Mouse (Mus musculus): ENCODE results near the gene Slc25a30.
"Not testable (repeated sequence)": the region's sequence is repeated elsewhere in the genome, so short reads cannot be mapped to it uniquely, and the experiment has no call there.

Slc25a30 gene

DNA sequence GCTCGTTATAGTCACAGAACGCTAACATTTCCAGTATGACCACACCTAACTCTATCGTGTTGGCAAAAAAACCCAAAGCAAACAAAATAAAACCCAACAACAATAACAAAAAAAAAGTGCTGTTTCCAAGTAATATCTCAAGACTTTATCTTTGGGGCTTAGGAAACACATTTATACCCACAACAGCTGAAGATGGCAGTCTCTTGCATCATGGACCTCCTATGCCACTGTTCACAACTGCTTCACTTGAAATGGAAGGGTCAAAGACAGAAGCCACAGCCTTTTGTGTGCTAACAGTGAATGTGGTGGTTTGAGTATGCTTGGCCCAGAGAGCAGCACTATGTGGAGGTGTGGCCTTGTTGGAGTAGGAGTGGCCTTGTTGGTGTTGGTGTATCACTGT is 4.5 kb upstream of the Slc25a30 start:
- DNase-seq (ENCODE audit: low spot score) = no peak

DNA sequence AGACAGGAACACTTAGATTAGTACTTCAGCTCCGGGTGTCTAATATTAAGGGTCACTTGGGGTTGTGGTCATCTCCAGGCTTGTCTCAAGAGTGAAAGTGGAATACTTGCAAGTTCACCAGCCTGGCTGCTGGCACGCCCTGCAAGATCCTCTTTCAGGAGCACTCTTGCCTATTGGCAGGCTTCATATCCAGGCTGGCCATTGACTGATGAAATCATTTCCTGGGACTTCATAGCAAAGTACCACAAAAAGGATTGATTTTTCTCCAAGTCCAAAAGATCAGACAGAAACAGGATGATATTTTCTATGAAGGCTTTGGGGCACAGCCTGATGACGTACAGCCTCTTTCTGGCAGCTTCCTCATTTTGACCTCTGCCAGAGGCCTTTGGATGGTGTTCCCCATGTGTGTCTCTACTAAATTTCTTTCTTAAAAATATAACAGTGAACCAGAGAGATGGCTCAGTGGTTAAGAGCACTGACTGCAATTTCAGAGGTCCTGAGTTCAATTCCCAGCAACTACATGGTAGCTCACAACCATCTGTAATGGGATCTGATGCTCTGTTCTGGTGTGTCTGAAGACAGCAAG is 3.7 kb upstream of the Slc25a30 start:
- no peak for DNase-seq (ENCODE audit: low spot score)

DNA sequence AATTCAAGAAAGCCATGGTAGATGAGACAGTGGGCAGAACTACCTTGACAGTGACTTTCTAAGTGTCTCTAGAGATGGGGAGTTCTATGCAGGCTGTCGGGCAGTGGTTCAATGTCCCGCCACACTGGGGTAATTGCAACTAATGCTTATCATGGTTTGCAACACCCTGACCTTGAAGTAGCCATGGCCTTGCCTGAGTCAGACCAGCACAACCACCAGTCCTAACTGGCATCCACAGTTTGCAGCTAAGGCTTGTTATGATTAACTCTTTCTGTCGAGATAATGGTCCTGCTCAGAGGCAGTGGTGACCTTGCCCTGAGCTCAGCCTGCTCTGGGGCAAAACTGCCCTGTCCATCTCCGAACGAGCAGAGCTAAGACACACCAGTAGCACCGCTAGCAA is 2.5 kb upstream of the Slc25a30 start:
- DNase-seq (ENCODE audit: low spot score) = peak; percentile 65

DNA sequence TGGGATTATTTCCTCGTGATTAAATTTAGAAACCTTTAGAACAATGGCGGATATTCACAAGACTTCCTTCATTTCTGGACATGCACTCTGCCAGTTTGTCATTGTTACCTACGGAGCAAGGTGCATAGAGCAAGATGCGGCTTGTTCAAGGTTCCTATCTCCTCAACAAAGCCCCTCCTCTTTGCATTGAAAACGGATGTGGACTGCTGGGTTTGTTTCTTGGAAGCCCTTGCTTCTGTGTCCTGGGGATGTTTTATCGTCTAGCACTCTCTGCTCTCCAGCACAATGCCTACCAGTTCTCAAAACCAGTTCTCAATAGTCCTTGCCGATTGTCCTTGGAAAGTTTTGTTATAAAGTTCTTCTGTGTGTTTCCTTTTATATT is 948 bp upstream of the Slc25a30 start:
- no peak for DNase-seq (ENCODE audit: low spot score)

DNA sequence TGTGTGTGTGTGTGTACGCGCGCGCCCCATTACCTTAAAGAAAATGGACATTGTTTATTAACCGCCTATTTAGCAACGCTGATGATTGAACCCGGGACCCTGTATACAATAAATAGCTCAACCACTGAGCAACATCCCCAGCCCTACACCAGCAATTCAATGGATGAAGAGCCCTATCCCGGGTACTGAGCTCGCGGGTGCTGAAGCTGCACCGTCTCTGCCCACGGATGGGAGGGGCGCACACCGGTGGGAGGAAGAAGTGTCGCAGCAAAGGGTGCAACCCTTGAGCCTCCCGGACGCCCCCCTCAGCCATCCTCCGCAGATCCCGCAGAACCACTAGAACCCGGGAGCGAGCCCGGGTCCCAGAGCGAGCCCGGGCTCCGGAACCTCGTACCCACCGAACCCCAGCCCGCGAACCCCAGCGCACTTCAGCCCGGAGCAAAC is 391 bp downstream of the Slc25a30 start:
- no peak for DNase-seq (ENCODE audit: low spot score)

DNA sequence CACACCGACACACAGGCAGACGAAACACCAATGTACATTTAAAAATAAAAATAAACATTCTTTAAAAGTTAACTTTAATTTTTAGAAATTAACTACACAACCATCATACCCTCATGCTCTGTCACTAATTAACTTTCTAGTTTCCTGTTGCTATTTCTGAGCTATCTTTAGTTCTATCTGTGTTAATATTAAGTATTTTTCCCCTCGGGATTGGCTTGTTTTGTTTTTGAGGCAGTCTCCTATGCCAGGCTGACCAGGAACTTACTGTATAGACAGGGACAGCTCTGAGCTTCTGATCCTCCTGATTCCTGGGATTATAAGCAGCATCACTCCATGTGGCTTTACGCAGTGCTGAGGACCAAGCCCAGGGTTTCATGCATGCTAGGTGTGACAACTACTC is 6.9 kb downstream of the Slc25a30 start:
- DNase-seq (ENCODE audit: low spot score) = no peak

DNA sequence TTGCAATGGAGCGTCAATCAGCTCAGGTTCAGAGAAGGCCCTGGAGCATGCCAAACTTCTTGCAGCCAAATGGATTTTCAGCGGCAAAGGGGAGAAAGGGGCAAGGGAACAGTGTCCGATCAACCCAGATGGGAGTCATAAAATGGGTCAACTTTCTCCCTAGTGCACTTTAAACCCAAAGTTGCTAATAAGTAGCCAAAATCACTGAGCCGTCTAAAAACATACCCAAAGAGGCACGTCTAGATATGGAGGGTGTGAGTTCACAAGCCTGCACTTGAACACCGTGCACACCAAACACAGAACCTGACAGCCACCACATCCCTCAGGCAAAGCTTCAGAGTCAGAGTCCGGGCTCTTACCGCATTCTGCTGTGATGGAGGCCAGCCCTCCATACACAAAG is 10.2 kb downstream of the Slc25a30 start:
- no peak for DNase-seq (ENCODE audit: low spot score)

DNA sequence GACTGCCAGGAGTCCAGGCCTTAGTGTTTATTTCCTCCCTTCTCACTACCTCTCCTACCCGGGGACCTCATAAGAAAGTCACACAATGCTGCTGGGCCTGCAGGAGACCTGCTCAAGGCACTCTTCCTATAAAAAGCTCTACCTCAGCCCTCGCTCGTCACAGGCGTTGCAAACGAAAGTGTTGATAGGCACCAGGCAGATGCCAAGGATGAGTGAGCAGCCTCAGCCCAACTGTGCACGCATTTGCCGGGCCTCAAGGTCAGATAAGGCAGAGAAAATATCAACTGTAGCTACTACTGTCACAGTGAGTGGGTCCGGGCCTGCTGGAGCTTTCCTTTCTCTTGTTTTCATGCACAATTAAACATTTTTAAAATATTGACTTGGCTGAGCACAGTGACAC is 13.4 kb downstream of the Slc25a30 start:
- peak; percentile 41 for DNase-seq (ENCODE audit: low spot score)

DNA sequence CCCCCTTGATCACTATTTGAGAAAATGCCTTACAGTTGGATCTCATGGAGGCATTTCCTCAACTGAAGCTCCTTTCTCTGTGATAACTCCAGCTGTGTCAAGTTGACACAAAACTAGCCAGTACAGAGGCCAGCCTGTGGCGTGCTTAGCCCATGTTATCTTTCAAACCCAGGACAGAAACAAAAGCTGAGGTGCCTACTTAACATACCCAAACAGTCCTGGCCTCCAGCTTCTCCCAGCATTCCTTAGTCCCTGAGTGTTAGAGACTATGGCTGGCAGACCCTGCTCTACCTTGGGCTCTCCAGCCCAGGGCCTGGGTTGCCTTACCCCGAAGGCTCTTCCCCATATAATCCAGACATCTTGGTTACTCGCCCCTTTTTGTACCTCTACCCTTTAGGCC is 14.4 kb downstream of the Slc25a30 start:
- not testable (repeated sequence) for DNase-seq (ENCODE audit: low spot score)

DNA sequence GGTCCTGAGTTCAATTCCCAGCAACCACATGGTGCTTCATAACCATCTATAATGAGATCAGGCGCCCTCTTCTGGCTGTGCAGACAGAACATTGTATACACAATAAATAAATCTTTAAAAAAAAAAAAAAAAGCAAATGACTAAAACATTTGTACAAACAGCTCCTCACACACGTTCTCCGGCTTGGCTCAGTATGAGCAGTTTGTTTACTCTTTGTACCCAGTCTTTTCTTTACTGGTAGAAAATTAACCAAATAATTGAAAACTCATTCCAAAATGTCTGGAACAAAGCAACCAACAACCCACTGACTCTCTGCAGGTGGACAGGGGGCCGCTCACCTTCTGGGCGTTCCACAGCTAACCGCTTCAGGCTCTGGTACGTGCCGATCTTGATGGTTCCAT is 15.7 kb downstream of the Slc25a30 start:
- DNase-seq (ENCODE audit: low spot score) = no peak

DNA sequence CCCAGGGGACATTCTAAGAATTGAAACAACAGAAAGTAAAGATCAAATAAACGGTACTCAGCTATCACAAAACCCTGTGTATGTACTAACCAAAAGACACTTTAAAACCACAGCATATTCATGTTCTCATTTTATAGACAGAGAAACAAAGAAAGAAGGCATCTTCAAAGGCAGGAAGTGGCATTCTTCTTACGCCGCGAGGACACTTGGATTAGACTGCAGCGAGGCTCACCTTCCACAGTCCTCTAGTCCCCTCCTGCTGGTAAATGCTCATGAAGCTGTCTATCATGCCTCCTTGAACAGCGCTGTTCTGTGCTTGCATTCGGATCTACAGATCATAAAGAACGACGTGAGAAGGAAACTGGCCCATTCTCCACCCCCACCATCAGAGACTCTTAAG is 17.5 kb downstream of the Slc25a30 start:
- DNase-seq (ENCODE audit: low spot score) = no peak

DNA sequence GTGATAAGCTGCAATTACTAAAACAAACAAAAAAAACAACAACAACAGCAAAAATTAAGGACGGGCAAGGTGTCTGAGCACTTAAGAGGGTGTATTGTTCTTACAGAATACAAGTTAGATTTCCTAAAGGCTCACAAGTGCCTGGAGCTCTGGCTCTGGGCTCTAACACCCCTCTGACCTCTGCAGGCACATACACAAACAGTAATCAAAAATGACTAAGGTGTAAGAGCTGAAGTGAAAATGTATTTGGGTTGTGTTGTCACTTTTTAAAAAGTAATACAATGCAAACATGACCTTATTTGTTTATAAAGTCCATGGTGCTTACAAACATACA is 18.6 kb downstream of the Slc25a30 start:
- no peak for DNase-seq (ENCODE audit: low spot score)

DNA sequence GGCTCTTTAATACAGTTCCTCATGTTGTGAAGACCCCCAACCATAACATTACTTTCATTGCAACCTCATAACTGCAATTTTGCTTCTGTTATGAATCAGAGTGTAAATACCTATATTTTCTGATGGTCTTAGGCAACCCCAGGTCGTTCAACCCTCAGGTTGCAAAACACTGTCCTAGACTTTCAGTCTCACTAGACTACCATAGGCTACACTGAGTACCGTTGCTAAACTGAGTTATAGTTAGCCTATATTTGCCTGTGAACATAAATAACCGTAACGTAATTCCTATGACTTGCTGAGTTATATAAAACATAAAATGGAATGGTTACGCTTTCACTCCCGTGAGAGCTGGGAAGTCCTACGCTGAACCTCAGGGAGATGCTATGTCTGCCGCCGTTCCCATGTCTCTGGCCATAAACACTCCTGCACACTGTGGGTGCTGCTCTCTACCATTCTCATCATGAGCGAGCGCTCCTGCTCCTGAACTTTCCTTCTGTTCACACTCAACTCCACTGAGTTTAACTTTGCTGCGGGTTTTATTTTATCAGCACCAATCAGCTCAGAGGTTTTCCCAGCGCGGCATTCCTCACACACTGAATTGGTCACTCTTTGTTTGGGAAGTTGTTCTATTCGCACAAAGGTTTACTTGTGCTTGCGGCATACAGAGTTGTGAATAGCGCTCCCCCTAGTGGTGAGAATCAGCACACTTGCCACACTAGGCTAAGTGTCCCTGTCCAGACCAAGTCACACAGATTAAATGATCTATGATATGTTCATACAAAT is 19.2 kb downstream of the Slc25a30 start:
- DNase-seq (ENCODE audit: low spot score) = peak; percentile 54

DNA sequence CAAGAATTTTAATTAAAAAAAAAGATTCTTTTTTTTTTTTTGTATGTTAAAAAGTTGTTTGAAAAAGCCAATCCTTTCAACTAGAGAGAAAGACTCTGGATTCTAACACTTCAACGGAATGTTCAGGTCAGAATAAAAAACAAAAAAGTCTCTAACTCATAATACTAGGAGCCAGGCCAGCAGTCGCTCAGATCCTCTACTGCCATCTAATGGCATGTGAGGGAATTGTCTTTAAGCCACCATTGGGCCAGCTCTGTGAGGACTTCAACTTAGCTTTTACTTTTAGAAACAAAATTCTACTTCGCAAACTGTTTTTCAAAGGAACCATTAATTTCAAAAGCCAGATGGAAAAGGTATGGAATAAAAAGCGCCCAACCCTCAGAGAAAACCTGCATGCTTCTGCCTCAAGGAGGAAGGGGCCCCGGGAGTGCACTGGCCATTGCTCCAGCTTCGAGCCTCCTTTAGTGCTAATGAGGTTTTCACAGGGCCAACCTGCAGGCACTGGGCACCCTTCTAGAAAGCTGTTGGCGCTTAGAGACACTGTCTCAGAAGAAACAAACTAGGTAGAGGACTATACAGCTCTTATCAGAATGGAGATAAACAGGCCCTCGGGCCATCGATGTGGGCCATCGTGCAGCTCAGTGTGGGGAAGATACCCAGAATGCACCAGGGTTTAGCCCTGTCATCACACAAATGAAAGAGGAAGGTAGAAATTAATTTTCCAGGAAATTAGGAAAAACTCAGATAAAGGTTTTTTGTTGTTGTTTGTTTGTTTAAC is 25.6 kb downstream of the Slc25a30 start:
- no peak for DNase-seq (ENCODE audit: low spot score)

DNA sequence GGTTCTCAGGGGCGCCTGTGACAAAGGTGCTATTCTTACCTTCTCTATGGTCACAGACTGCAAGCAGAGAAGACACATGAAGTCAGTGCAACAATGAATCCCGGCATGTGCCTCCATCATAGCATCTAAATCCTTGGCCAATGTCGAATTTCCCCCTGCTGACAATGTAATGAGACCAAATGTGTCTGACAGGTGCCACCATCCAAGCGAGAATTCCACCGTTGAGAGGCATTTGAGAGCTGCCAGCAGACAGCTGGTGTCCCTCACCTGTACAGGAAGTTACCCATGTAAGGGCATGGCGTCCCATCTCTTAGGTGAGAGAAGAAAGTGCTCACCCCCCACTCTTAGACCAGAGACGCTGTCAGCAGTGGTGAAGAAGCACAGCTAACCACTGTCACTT is 28.4 kb downstream of the Slc25a30 start:
- no peak for DNase-seq (ENCODE audit: low spot score)

DNA sequence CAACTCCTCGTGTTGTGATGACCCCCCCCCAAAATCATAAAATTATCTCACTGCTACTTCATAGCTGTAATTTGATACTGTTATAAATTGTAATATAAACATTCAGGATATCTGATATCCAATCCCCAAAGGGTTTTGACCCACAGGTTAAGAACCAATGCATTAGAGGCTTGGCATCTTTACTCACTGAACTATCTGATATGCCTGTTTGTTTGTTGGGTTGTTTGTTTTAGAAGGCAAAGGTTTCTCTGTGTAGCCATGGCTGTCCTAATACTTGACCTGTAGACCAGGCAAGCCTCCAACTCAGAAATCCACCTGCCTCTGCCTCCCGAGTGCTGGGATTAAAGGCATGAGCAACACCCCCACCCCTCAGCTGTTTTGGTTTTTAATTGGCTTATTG is 29.0 kb downstream of the Slc25a30 start:
- no peak for DNase-seq (ENCODE audit: low spot score)

DNA sequence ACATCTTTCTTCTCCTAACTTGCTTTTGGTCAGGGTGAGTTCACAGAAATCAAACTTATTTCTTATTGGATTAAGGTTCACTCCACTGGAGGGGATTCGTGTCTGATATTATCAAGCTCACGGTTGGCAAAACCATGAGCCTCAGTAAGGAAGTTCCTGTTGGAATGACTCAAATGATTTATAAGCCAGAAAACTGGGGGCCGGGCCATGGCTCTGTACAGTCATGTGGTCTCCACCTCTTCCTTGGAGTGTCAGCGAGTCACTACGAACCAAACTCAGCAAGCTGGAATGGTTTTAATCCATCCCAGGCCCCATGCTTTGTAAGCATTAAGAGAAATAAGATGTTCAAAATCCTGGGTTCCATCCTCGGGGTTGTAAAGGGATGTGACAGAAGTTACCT is 29.9 kb downstream of the Slc25a30 start:
- DNase-seq (ENCODE audit: low spot score) = no peak

DNA sequence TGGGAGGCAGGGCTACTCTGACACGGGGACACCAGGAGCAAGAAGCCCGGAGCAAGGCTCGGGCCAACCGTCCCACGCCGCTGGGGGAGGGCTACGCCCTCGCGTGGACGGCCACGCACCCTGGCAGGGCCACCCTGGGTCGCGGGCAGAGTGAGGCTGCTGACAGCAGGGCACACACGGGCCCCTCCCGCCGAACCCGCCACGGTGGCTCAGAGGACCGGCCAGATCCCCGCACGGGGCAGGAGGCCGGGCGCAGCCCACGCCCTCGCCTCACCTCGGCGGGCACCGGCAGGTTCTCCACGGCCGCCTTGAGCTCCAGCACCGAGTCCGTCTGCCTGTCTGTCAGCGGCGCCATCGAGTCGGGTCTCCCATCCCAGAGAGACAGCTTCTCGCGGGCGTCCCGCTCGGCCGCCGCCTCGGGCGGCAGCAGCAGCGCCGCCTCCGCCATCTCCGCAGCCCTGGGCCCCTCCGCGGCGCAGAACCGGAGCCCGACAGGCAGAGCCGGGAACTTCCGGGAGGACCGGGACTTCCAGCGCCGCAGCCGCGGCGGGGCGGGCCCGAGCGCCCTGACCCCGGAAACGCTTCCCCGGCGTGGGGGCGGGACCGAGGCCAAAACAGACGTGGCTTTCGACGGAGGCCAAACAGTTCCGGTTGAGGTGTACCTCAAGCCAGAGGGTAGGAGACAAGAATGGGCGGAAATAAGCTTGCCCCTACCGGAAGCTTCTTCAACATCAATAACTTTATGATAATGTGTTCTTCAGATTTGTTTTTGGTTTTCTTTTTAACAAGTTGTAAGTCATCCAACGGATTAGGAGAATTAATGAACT is 32.6 kb downstream of the Slc25a30 start, which contains the start of gene Cog3:
Cog3 (minus strand) TSS at position 527 of the 827 bp plus-strand sequence.
- DNase-seq (ENCODE audit: low spot score) = peak; percentile 98

DNA sequence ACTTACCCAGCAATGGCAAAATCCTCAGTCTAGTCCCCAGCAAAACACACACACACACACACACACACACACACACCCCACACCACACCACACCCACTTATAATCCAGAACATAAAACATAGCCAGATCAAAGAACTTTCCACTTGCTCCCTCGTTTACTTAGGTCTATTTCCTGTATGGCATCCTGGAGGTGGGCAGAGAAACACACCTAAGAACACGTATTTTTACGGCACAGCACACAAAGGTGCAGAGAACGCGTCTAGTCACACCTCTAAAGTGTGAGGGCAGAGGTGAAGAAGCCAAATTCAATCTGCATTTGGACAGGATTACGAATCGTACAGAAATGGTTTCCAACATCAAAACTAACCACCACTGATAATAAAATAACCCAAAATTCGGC is 33.6 kb downstream of the Slc25a30 start:
- DNase-seq (ENCODE audit: low spot score) = no peak

DNA sequence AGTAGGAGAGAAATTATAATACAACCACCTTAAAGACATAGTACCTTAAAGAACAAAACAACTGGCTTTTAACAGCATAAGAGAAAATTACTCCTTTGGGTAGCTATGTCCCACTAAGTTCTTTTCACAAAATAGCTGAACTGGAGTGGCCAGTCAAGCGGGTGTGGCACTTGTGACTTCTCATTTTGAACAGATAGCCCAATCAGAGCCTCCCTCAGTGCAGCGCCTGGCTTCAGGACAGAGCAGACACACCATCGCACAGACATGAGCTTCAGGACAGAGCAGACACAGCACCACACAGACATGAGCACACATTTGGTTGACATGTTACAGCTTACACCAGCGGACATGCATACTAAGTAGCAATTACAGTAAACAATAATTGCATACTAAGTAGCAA is 35.8 kb downstream of the Slc25a30 start:
- no peak for DNase-seq (ENCODE audit: low spot score)

DNA sequence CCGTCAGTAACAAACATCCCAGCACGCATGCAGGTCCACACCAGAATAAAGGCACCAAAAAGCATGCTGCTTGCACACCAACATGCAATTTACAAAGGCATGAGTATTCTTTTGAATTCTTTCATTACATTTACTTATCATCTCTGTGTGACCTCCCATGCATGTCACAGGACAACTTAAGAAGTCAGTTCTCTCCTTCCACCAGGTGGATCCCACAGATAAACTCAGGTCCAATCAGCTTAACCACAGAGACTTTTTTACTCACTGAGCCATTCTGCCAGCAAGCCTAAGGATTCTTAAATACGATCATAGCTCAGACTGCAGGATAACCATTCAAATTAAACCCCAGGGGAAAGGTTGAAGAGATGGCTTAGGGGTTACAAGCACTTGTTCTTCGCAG is 37.7 kb downstream of the Slc25a30 start:
- no peak for DNase-seq (ENCODE audit: low spot score)

DNA sequence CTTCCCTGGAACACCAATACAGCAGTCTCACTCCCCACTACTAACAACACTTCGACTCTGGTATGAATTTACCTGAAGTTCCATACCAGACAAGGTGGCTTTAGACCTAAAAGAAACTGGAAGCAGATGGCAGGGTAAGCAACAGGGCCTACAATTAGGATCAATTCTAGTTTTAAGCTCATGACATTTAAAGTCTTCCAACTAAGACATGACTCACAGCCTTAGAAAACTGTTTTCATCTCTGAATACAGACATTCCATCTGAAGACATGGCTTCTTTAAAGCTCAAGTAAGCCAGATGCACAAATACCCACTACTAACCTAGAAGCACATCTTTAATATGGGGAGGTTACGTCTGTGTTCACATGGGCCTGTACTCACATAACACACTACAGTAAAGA is 38.9 kb downstream of the Slc25a30 start:
- no peak for DNase-seq (ENCODE audit: low spot score)

All from ovary, postnatal 36 days (tissue).